Mouse (Mus musculus): ENCODE measurements around the gene Tspo2.

Tspo2 gene

GRCm38 (mm10) chr17:48451753-48452444, 577 bp upstream of the Tspo2 start:
- intact Hi-C loops (cut with DNase I) = no loop called here

GRCm38 (mm10) chr17:48450666-48451352, 513 bp downstream of the Tspo2 start:
- intact Hi-C loops (cut with DNase I) = no loop called here

- intact Hi-C loops (cut with DNase I) = no loop called here
These were observed 3.6 kb downstream of the Tspo2 start for GRCm38 (mm10) chr17:48447675-48448074.

GRCm38 (mm10) chr17:48443542-48444145, 7.7 kb downstream of the Tspo2 start:
- intact Hi-C loops (cut with DNase I) = no loop called here

- intact Hi-C loops (cut with DNase I) = no loop called here
These were observed 8.4 kb downstream of the Tspo2 start for GRCm38 (mm10) chr17:48442745-48443457.

GRCm38 (mm10) chr17:48437421-48437911, 13.9 kb downstream of the Tspo2 start:
- intact Hi-C loops (cut with DNase I) = no loop called here

GRCm38 (mm10) chr17:48436487-48436886, 14.8 kb downstream of the Tspo2 start:
- intact Hi-C loops (cut with DNase I) = no loop called here

- intact Hi-C loops (cut with DNase I) = no loop called here
These were observed 16.8 kb downstream of the Tspo2 start for GRCm38 (mm10) chr17:48434479-48434878.

GRCm38 (mm10) chr17:48433689-48434330, 17.5 kb downstream of the Tspo2 start:
- intact Hi-C loops (cut with DNase I) = no loop called here

- intact Hi-C loops (cut with DNase I) = no loop called here
These were observed 18.2 kb downstream of the Tspo2 start for GRCm38 (mm10) chr17:48433006-48433655.

- intact Hi-C loops (cut with DNase I) = no loop called here
These were observed 19.0 kb downstream of the Tspo2 start, which contains the start of gene Apobec2 for GRCm38 (mm10) chr17:48432158-48432980. Apobec2 (minus strand) TSS chr17:48432930.

GRCm38 (mm10) chr17:48431054-48431453, 20.3 kb downstream of the Tspo2 start:
- intact Hi-C loops (cut with DNase I) = no loop called here

GRCm38 (mm10) chr17:48430394-48430793, 20.9 kb downstream of the Tspo2 start:
- intact Hi-C loops (cut with DNase I) = no loop called here

GRCm38 (mm10) chr17:48427852-48428530, 23.3 kb downstream of the Tspo2 start:
- intact Hi-C loops (cut with DNase I) = no loop called here

GRCm38 (mm10) chr17:48426991-48427750, 24.2 kb downstream of the Tspo2 start:
- intact Hi-C loops (cut with DNase I) = no loop called here

GRCm38 (mm10) chr17:48425823-48426612, 25.3 kb downstream of the Tspo2 start:
- intact Hi-C loops (cut with DNase I) = no loop called here

- intact Hi-C loops (cut with DNase I) = no loop called here
These were observed 27.1 kb downstream of the Tspo2 start for GRCm38 (mm10) chr17:48424237-48424636.

All from adrenal gland (tissue).